Mouse (Mus musculus) thymus, postnatal 10 days (tissue): ENCODE results near the gene Fhad1.

ENCODE experiments used
- DNase-seq, 2 experiments: peaks; one replicate each; pipeline ENCODE4 v3.0.0; 2021; ENCODE audit warnings: low spot score in 2 of 2

Gene Fhad1

GRCm38 (mm10) chr4:141932785-141933574, 81.9 kb downstream of the Fhad1 start:
- DNase-seq, result no peak

DNA sequence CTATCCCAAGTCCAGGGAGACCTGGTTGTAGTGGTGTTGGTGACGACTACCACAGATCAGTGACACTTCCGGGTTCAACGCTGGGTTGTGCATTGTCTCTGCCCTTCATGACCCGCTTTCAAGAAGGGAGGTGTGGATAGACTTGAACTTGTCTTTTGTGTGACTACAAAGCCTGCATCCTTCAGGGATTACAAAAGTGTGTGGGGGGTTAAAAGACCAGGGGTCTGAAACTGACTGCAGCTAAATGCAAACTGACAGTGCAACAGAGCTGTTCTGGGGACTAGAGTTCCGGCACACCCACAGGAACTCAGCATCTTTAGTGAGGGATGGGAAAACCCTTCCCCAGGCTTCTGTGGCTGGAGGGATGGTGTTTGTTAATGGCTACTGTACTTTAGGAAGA, 83.4 kb downstream of the Fhad1 start:
- no peak for DNase-seq

GRCm38 (mm10) chr4:141930001-141930400, 84.9 kb downstream of the Fhad1 start:
- no peak for DNase-seq

DNA sequence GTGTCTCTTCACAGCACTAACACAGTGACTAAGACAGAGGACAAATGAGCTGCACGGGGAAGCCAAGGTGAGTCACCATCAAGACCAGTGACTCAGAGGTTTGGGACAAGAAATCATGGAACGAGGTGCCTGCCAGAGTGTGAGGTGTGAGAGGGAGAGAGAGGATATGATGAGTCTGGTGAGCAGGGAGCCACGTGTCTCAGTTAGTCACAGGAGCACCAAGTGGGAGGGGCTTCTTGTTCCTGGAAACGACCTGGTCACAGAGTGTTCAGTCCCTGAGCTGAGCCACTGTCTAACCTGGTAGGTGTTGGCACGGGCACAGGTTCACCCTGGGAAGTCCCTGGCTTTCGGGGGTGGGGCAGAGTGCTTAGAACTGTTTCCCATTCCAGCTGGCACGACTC, 86.0 kb downstream of the Fhad1 start:
- no peak for DNase-seq

GRCm38 (mm10) chr4:141925781-141926345, 89.0 kb downstream of the Fhad1 start:
- DNase-seq, result no peak

DNA sequence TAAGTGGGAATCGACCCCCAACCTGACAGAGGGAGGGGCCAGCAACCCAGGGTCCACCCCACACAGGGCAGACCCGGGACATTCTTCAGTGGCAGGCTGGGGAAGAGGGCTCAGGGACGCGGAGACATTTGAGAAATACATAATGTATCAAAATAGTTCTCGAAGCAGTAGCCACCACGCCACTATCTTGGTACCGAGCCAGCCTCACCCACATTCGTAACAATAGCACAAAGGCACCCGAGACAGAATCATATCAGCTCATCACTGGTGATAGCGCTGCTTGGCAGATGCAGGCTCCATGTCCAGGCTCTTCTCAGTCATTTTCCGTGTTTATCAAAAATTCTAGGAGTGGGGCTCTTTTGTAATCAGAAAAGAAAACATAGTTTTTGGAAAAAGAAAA, 90.9 kb downstream of the Fhad1 start:
- DNase-seq, result no peak

- no peak for DNase-seq
These were observed 94.5 kb downstream of the Fhad1 start for GRCm38 (mm10) chr4:141920391-141920790.

DNA sequence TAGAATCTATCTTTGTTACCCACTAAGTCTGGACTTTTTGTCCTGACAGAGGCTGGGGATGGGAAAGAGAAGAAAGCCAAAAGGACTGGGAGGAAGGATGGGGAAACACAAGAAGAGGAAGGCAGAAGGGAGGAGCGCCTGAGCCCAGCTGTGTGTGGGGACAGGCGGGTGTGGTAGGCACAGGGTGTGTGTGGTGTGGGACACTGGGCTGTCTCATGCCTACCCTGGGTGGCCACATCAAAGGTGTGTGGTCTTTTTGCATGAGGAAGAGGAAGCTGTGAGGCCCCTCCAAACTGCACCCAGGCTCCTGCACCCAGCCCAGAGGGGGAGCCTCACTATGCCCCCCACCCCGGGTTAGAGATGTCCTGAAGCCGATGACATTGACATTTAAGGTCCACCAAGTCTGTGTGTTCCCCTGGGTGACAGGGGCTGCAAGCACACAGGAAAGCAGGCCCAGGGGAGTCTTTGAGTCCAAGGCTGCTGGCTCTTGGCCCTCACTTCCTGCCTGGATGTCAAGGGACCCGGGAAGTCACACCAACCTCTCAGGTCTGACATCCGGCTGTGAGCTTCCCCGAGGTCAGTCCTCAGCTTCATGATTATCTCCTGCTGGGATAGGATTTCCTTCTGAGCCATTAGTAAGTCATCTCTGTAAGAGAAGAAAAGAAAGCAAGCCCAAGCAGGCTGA, 97.0 kb downstream of the Fhad1 start:
- no peak for DNase-seq

GRCm38 (mm10) chr4:141914040-141914439, 100.8 kb downstream of the Fhad1 start:
- DNase-seq, result no peak

- no peak for DNase-seq
These were observed 101.5 kb downstream of the Fhad1 start for GRCm38 (mm10) chr4:141913201-141913993.

GRCm38 (mm10) chr4:141904710-141905109, 110.2 kb downstream of the Fhad1 start:
- DNase-seq, result no peak

DNA sequence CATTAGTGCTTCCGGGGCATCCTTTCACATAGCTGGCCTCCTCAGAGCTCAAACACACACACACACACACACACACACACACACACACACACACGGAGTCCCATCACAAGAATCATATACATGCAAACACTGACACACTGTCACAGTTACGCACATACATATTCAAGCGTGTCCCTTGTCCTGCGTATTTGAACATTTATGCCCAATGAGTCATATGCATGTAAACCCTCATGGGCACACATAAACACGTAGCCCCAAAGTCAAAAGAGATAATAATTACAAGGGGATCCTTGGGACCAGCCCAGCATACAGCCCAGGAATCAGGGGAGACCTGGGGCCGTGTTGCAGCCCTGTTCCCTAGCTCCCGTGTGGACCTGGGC, 112.4 kb downstream of the Fhad1 start:
- DNase-seq, result no peak

DNA sequence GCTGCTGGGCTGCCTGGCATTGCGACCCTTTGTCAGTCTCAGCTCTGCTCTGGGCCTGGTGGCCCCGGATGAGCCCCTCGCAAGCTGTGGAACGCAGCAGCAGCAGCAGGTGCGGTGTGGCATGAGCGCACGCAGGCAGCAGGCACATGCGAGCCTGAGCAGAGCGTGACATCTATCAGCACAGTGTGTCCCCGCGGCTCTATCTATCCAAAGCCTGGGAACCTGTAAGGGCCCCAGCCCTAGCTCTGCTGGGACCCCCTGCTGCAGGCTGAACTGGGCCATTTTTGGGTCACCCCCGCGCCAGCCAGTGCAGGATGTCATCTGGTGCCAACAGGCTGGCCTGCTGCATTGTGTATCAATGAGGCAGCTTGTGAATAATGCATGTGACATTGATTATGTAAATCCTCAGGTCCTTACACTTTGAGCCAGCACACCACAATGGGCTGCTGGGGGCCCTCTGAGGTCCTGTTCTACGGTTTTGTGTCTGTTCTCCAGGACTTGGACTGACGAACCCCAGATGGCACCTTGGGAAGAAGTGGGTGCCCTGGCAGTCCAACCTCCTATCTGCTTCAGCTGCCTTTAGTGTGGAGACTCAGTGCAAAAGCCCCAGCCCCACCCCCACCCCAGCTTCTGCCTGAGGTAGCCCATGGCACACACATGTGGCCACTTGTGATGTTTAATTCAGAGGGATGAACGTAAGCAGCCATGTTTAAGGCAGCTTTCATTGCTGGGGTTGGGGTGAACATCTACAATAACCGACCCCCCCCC, 113.0 kb downstream of the Fhad1 start:
- DNase-seq, result no peak

- DNase-seq, result no peak
These were observed 114.5 kb downstream of the Fhad1 start for GRCm38 (mm10) chr4:141900421-141900820.

GRCm38 (mm10) chr4:141899936-141900335, 114.9 kb downstream of the Fhad1 start:
- DNase-seq, result no peak

GRCm38 (mm10) chr4:141898905-141899304, 116.0 kb downstream of the Fhad1 start:
- no peak for DNase-seq

DNA sequence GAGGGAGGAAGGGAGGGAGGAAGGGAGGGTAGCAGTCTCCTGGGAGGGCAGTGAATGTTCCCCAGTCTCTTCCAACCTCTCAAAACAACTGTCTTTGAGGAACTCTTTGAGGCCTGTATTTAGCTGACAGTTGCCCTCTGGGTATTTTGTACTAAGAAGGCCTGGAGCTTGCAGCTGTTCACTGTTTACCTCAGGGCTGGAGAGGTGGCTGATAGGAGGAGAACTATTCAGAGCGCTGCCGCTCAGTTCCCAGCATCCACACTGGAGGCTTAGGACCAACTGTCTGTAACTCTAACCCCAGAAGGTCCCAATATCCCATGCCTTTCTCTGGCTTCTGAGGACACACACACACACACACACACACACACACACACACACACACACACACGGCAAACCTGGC, 117.0 kb downstream of the Fhad1 start:
- DNase-seq, result no peak

DNA sequence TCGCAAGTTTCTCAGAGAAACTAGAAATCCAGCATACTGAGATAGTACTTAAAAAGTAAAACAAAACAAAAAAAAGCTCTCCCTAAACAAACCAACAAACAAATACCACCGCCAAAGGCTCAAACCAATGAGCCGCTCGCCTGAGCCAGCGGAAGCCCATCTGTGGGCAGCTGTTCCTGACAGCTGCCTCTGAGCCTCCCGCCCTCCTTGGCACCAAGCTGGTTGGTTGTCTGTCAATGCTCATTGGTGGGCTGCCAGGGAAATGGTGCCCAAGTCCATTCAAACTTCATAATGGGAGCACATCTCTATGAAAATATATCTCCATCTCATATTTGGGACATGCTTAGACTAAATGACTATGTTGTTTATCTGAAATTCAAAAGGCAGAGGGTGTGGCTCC, 117.7 kb downstream of the Fhad1 start:
- no peak for DNase-seq

DNA sequence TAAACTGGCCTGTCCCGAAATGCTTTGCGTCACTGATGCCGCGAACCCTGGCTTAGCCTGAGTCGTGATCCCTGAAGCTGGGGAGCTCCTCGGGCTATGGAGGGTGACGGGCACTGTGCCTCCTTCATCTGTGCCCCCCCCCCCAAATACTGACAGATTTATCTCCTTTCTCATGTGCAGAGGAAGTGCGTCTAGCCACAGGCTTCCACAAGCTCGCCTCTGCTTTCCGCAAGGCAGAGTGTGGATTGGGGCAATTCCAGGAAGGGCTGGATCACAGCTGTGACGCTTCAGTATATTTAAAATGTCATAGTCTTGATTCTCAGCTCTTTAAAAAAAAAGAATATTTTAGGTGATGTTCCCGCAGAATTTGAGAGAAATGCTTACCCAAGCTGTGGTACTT, 119.1 kb downstream of the Fhad1 start:
- DNase-seq, result no peak

- DNase-seq, result no peak
These were observed 121.6 kb downstream of the Fhad1 start for GRCm38 (mm10) chr4:141893157-141893784.

DNA sequence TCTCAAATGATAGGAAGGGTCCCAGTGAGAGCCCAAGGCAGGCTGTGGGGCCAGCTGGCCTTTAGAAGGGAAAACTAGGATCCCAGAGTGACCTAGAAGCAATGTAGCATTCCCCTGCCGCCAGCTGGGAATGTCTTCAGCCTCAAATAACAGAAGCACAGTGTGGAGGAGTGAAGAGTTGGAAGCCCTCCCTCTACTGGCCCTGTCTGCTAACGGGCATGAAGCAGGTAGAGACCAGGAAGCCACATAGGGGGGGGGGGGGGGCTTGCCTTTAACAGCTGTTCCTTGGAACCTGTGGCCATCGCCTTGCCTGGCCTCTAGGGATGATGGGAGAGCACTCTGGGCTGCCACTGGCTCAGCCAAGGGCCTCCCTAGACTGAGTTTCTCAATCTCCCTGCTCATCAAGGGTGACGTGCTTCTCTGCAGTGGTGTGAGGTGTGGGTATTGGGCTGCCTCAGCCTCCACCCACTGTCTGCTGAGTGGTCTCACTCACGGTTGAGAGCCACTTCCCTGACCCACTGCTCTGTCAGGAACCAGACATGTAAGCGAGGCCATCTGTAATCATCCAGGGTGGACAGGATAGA, 128.4 kb downstream of the Fhad1 start:
- no peak for DNase-seq
